Mouse (Mus musculus) bone marrow macrophage, adult 2 months (primary cell): ENCODE measurements around the gene Itm2c.

Experiments used
- CTCF ChIP-seq: IDR thresholded peaks from 2 replicates; pipeline ENCODE4 v1.5.1; 2012; ENCODE audit warnings: low read depth, mild to moderate bottlenecking, low read length, moderate library complexity
- POLR2A ChIP-seq: IDR thresholded peaks from 2 replicates; pipeline ENCODE4 v1.6.1; 2012; ENCODE audit warnings: mild to moderate bottlenecking, low read depth, low read length, borderline replicate concordance

DNA sequence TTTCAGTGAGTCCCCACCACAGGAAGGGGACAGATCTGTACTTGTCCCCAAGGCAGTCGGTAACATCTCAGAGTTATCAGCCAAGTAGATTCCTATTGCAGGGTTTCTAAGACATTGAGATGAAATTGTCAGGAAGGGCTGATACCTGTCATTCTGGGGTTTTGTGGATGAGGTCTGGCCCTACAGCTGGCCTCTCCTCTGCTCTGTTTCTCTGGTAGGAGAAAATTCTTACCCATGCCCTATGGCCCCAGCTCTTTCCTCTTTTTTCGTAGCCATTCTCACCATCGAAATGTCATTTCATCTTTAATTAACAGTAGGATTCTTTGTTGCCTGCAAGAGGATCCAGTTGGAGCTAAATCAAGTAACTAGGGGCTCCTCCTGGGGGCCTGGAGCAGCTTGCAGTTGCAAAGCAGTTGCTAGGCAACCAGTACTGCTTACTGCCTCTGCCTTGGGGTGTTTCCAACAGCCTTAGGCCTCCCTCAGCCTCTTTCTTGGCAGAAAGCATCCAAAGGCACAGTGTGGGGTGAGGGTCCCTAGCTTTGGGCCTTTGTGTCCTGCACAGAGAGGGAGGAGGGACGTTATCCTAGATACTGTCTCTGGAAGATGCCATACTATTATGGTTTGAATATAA is 34.1 kb downstream of the Itm2c start, which contains the start of gene 4933407L21Rik:
- no peak for TF ChIP-seq POLR2A
- no peak for TF ChIP-seq CTCF
